Mouse (Mus musculus): ENCODE data around the gene Tecr.

- TF ChIP-seq CTCF (IDR thresholded peaks at IDR 0.05 in 2 of 3, conservative IDR thresholded peaks at IDR 0.05 in 1 of 3; ENCODE audit: control insufficient read depth in 1 of 3, insufficient read depth in 1 of 3, low read depth in 2 of 3, low read length in 3 of 3, poor library complexity in 1 of 3, severe bottlenecking in 1 of 3) (no peak), BHLHE40 (IDR thresholded peaks at IDR 0.05; ENCODE audit: borderline replicate concordance, low read depth, low read length) (no peak), TAL1 (IDR thresholded peaks at IDR 0.05; ENCODE audit: low read length) (no peak), TBP (IDR thresholded peaks at IDR 0.05; ENCODE audit: low read depth, low read length) (no peak), TCF12 (IDR thresholded peaks at IDR 0.05; ENCODE audit: low read depth, low read length) (no peak), EP300 (IDR thresholded peaks at IDR 0.05; ENCODE audit: low read depth in 1 of 2, low read length in 2 of 2) (no peak), KAT2A (conservative IDR thresholded peaks at IDR 0.05; ENCODE audit: low read depth, low read length) (no peak), POLR2A (IDR thresholded peaks at IDR 0.05; ENCODE audit: control insufficient read depth in 1 of 2, insufficient read depth in 1 of 2, low read depth in 1 of 2, low read length in 2 of 2, poor library complexity in 1 of 2) (no peak), CHD2 (IDR thresholded peaks at IDR 0.05; ENCODE audit: low read length) (no peak), ZC3H11A (IDR thresholded peaks at IDR 0.05; ENCODE audit: low read depth, low read length) (no peak), JUND (IDR thresholded peaks at IDR 0.05; ENCODE audit: low read depth, low read length) (no peak), POLR2AphosphoS2 (IDR thresholded peaks at IDR 0.05; ENCODE audit: low read length) (no peak), RAD21 (IDR thresholded peaks at IDR 0.05; ENCODE audit: low read depth, low read length) (no peak)
Observed at GRCm38 (mm10) chr8:83588886-83589285, 18.9 kb downstream of the Tecr start.
